Mouse (Mus musculus) activated CD4-positive, CD25-positive, alpha-beta regulatory T cell (primary cell): ENCODE measurements around the gene Gm15140. TPM values are rescaled to one million over a fixed set of nuclear protein-coding genes. Genes with fewer than 3 reads are reported as not detected.

Experiments used
- polyA plus RNA-seq, 2 experiments: library from polyadenylated mRNA; unstranded; fragments of 100-300 nt; shearing (Covaris generic); gene quantifications; one replicate each; pipeline ENCODE4 v1.2.1; 2017

The Gm15140 gene
- polyA plus RNA-seq = not detected

GRCm38 (mm10) chrX:154120585-154120984, at the start of gene Gm15140:
Gene Gm15140 (minus strand): TSS chrX:154120685.

Other genes with a start within 250 kb of the Gm15140 start
- not detected for gene Samt1, start 108.0 kb downstream of the Gm15140 start, polyA plus RNA-seq
- gene 4921511M17Rik, start 86.9 kb downstream of the Gm15140 start, polyA plus RNA-seq = not detected
- not detected for gene Gm10057, start 65.6 kb downstream of the Gm15140 start, polyA plus RNA-seq
- gene 4930524N10Rik, start 222.7 kb upstream of the Gm15140 start, polyA plus RNA-seq = not detected